Mouse (Mus musculus) olfactory bulb, adult 2 months (tissue): ENCODE data around the gene Mag. TPM values are rescaled to one million over a fixed set of nuclear protein-coding genes. Genes with fewer than 3 reads are reported as not detected.
A peak's percentile ranks its signal among the peaks of the same experiment; 100 is the strongest.

Source experiments
- H3K27ac ChIP-seq: fragments of 200-500 bp; 2 replicates; pipeline ENCODE4 v1.5.1; 2012; ENCODE audit warnings: low read depth, low read length; ENCODE audit not compliant: insufficient read depth
- H3K4me1 ChIP-seq: fragments of 200-500 bp; 2 replicates; pipeline ENCODE4 v1.6.1; 2012; ENCODE audit warnings: low read length; ENCODE audit not compliant: control insufficient read depth, insufficient read depth
- H3K4me3 ChIP-seq: fragments of 200-500 bp; 2 replicates; pipeline ENCODE4 v1.5.1; 2012; ENCODE audit warnings: mild to moderate bottlenecking, low read depth, low read length, moderate library complexity; ENCODE audit not compliant: insufficient read depth
- CTCF ChIP-seq: fragments of 200-500 bp; IDR thresholded peaks from 2 replicates; pipeline ENCODE4 v1.5.1; 2012; ENCODE audit warnings: low read depth, mild to moderate bottlenecking, low read length, moderate library complexity; ENCODE audit not compliant: insufficient read depth
- POLR2A ChIP-seq: fragments of 200-500 bp; IDR thresholded peaks from 2 replicates; pipeline ENCODE4 v1.6.1; 2012; ENCODE audit warnings: mild to moderate bottlenecking, low read depth, low read length, moderate library complexity; ENCODE audit not compliant: insufficient read depth
- WGBS: fragments of 180-500 bp; shearing (Covaris S2); methylation state at CpG from one replicate; pipeline ENCODE4 v1.1.7; 2018; 5-methylcytosine and 5-hydroxymethylcytosine counted together
- polyA plus RNA-seq: library from polyadenylated mRNA; stranded (reverse); fragments of >200 nt; gene quantifications from 2 replicates; pipeline ENCODE4 v1.2.4, GENCODE M21; 2012; ENCODE audit warnings: low replicate concordance; ENCODE audit not compliant: missing spikeins, insufficient read depth, insufficient read length

The Mag gene
- polyA plus RNA-seq, 1 experiment = not detected

DNA sequence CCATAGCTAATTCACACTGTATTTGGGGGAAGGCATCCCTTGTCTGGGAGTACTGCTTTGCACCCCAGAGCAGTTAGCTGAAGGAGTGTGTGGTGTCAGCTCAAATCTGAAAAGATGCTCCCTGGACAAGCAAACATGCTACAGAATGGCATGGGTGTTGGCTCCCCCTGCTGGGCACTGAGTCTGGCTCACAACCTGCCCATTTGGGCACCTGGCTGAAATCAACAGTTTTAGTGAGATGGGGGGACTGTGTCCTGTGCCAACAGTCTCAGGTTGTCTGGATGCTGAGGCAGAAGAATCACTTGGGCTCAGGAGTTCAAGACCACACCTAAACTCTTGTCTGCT, 55.4 kb downstream of the Mag start:
- no peak overlapping the region for H3K4me3 ChIP-seq
- no peak overlapping the region for H3K27ac ChIP-seq
- no peak for TF ChIP-seq POLR2A
- TF ChIP-seq CTCF = peak; percentile 65; the same call in 1 of the 2 replicates
- H3K4me1 ChIP-seq = no peaks in the 10 kb centered on the region

DNA sequence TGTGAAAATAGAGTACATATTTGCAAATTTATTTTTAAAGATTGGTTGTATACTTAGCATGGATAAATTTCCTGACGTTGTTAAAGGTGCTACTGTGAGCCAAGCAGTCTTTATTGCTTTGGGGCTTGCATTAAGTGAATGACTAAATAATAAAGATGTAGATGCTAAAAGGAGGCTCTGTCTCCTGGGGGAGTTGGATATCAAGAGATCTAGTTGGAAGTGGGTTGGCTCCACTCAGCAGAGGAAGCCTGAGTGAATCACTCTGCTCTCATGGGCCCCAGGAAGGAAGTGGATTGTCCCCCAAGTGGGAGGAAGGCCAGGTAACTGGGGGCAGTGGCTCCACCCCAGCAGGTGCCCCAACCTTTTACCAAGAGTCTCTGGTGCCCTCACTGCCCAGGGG, 56.9 kb downstream of the Mag start:
- Histone ChIP-seq H3K4me1 (no peaks in the 10 kb centered on the region), H3K4me3 (no peak overlapping the region), H3K27ac (no peak overlapping the region)
- WGBS = 39% methylated on average over 1 of the region's 1 CpGs
- no peak for TF ChIP-seq POLR2A
- TF ChIP-seq CTCF = no peak

DNA sequence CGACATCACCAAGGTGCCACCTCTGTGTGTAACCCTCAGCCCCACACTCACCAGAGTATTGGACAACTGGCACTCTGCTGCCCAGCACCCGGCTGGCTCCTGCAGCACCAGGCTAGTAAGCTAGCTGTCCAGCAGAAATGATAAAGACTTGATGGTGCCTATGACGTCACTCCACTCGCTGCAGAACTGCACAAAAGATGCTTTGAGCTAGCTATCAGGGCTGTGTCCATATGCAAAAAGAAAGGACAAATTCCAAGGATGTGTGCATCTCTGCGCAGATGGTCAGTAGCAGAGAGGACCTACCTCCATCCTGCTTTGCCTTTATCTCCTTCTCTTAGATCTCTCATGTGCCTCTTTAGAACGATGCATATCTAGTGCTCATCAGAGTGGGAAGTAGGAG, 58.6 kb downstream of the Mag start, which contains the start of gene Ffar3:
Gene Ffar3, minus strand, starts transcription at position 101 of the 400 bp plus-strand sequence.
- WGBS = 74% methylated on average over 6 of the region's 6 CpGs
- no peak for TF ChIP-seq CTCF
- no peak for TF ChIP-seq POLR2A
- Histone ChIP-seq H3K4me3 (no peak within 1 kb of the TSS), H3K4me1 (no peaks in the 10 kb centered on the region), H3K27ac (no peak within 1 kb of the TSS)

DNA sequence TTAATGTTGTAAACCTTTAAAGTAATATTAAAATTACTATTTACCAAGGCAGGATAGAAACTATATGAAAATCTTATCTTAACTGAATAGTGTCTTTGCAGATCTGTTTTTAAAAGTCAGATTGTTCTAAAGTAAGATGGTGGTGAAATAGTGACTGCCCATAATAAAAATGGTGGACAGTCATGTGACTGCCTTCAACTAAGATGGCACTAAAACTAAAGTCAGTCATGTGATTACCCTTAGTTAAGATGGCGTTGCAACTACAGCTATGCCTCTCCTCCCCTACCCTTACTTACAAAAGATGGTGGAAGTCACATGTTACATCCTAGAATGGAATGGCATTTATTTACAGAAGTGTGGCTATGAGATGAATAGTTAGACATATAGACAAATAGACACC, 63.3 kb downstream of the Mag start:
- Histone ChIP-seq H3K4me1 (no peaks in the 10 kb centered on the region), H3K27ac (no peak overlapping the region), H3K4me3 (no peak overlapping the region)
- TF ChIP-seq CTCF (no peak), POLR2A (no peak)
- 93% methylated on average over 1 of the region's 1 CpGs for WGBS

Other genes with a start within 250 kb of the Mag start
- gene Haus5, start 249.9 kb downstream of the Mag start, polyA plus RNA-seq = not detected in 2 replicates
- gene Pmis2, start 243.3 kb downstream of the Mag start, polyA plus RNA-seq = not detected in 2 replicates
- not detected in 2 replicates for gene 2200002J24Rik, start 215.9 kb downstream of the Mag start, polyA plus RNA-seq
- not detected in 2 replicates for gene Atp4a, start 202.7 kb downstream of the Mag start, polyA plus RNA-seq
- gene Tmem147, start 185.3 kb downstream of the Mag start, polyA plus RNA-seq = not detected in 2 replicates
- not detected in 2 replicates for gene Gapdhs, start 171.2 kb downstream of the Mag start, polyA plus RNA-seq
- gene Sbsn, start 163.4 kb downstream of the Mag start, polyA plus RNA-seq = not detected in 2 replicates
- not detected in 2 replicates for gene Dmkn, start 151.1 kb downstream of the Mag start, polyA plus RNA-seq
- gene Krtdap, start 127.0 kb downstream of the Mag start, polyA plus RNA-seq = not detected in 2 replicates
- gene Ffar2, start 91.1 kb downstream of the Mag start, polyA plus RNA-seq = not detected in 2 replicates
- gene Ffar3, start 58.7 kb downstream of the Mag start, polyA plus RNA-seq = not detected in 2 replicates
- gene Ffar1, start 53.3 kb downstream of the Mag start, polyA plus RNA-seq = not detected in 2 replicates
- gene Cd22, start 34.5 kb downstream of the Mag start, polyA plus RNA-seq = not detected in 2 replicates
- not detected in 2 replicates for gene Hamp2, start 9.8 kb upstream of the Mag start, polyA plus RNA-seq
- not detected in 2 replicates for gene Hamp, start 29.2 kb upstream of the Mag start, polyA plus RNA-seq
- gene Usf2, start 41.9 kb upstream of the Mag start, polyA plus RNA-seq = 282 TPM in 1 of 2 replicates, not detected in the other
- gene Lsr, start 58.6 kb upstream of the Mag start, polyA plus RNA-seq = not detected in 2 replicates
- gene Fam187b, start 58.9 kb upstream of the Mag start, polyA plus RNA-seq = not detected in 2 replicates
- gene Fxyd5, start 127.6 kb upstream of the Mag start, polyA plus RNA-seq = not detected in 2 replicates
- not detected in 2 replicates for gene Fxyd7, start 136.6 kb upstream of the Mag start, polyA plus RNA-seq
- gene Fxyd1, start 142.3 kb upstream of the Mag start, polyA plus RNA-seq = not detected in 2 replicates
- gene Lgi4, start 144.5 kb upstream of the Mag start, polyA plus RNA-seq = not detected in 2 replicates
- gene Fxyd3, start 161.8 kb upstream of the Mag start, polyA plus RNA-seq = not detected in 2 replicates
- gene Hpn, start 200.4 kb upstream of the Mag start, polyA plus RNA-seq = not detected in 2 replicates
- gene Scn1b, start 212.1 kb upstream of the Mag start, polyA plus RNA-seq = not detected in 2 replicates
- gene Gramd1a, start 241.0 kb upstream of the Mag start, polyA plus RNA-seq = not detected in 2 replicates